Mouse (Mus musculus): ENCODE results near the gene Ptprm. TPM values are rescaled to one million over a fixed set of nuclear protein-coding genes. Genes with fewer than 3 reads are reported as not detected.

The Ptprm gene
- total RNA-seq, 2 experiments from 2014 or later = 27.3 to 27.4 TPM

DNA sequence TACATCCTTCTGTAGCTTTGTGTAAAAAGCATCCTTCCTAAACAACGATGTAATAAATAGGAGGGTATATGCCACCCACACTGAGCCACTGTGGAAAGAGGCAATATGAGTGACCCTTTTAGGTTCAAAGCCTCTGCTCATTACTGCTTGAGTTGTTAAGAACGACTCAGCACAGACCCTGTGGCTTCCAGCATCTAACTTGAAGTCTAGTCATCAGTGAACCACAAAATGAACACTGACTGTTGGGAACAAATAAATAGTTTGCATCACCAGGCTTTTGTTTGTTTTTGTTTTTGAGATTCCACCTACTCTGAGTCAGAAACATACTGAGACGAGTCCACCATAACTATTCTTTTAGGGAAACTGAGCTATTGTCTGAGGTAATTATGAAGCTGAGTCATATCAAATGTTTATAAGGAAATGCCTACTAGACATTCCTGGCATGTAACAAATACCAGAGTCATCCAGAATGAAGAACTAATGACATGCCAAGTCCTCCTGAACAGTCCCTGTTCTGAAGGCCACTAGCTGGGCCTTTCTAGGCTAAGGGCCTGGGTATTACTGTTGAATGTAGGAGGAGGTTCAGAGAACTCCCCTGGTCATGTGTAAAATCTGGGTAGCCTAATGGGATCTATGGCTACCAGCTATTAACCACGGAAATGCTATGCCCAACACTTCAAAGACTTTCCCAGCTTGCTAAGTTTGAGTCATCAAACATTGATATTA lies 603.6 kb downstream of the Ptprm start:
- no peak for DNase-seq (ENCODE audit: low spot score in 2 of 2)

DNA sequence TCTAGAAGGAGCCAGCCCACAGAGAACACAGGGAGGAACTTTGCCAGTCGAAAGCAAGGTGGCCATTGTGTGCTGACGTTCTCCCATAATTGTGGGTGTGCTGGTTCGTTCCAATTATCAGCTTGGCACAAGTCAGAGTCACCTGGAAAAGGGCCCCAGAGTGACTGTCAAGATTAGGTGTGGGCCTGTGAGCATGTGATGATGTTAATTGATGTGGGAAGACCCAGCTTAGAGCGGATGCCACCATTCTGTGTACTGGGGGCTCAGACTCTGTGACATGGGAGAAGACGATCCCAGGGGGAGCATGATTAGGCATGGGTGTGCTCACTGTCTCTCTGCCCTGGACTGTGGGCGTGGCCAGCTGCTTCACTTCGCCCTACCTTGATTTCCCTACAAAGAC lies 604.3 kb downstream of the Ptprm start:
- no peak for DNase-seq (ENCODE audit: low spot score in 2 of 2)

DNA sequence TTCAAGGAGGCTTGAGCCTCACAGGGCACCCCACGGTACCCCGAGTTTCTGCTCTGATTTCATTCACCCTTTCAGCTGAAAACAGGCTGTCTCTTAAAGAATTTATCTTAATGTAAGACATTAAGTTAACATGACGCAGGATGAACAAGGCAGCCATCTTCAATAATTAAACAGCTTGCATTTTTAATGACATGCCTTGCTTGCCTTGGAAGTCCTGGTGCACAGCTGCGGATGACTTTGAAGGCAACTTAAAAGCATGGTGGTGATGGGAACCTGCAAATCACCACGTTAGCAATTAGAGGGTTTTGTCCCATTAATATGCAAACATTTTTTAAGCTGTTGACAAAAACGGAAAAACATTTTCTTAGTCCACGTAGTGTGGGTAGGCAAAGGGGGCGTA lies 607.8 kb downstream of the Ptprm start:
- no peak for DNase-seq (ENCODE audit: low spot score in 2 of 2)

DNA sequence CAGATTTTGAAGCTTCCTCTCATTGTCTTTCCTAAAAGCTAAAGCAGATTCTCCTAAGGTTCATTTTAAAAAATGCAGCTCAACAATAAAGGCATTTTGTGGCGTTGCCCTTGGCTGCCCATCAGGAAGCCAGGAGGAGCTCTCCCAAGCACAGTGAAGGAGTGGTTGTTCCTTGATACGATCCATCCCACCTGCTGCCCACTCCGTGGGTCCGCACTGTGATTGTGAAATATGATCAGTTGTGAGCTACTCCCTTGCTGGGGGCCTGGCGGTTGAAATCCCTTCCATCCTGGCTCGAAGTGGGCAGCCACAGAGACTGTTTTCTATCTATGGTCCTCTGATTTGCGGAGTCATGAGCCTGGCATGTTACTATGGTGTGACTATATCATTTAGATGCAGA lies 610.9 kb downstream of the Ptprm start:
- no peak for DNase-seq (ENCODE audit: low spot score in 2 of 2)

DNA sequence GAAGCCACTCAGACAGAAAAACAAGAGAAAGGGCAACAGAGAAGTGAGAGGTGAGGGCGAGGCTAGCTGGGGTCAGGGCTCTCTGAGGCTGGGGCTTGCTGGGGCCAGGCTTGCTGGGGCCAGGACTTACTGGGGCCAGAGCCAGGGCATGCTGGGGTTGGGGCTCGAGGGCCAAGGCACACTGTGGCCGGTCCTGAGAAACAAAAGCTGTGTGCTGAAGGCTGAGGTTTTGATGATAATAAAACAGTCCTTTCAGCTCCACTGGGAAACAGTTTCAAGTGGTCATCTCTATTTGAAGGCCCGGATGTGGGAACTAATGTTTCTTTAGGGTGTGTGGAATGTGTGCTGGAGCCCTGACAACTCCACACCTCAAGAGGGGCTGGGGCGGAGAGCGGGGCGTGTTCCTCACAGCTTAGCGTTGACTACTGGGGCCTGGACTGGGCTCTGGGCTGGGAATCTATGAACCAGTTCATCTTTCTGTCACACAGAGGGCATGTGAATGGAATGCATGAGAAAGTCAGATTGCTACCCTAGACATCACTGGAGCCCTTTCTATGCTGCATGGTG lies 615.4 kb downstream of the Ptprm start:
- DNase-seq (ENCODE audit: low spot score in 2 of 2) = no peak

DNA sequence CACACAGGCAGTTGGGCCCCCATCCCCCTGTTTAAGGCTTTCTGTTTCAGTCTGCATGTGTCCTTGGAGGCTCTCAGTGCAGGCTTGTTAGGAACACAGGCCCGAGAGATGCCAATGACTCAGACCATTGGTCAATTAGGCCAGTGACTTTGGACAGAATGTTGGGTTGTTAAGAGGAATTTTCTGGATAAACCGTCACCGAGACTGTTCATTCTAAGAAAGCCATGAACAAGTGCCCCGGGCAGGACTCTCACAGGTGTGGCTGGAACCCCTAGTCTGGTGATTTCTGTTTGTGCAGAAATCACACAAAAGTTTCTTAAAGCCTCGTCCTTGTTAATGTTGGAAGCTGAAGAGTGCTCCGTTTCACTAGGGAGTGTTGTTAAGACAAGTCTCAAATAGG lies 615.9 kb downstream of the Ptprm start:
- DNase-seq (ENCODE audit: low spot score in 2 of 2) = no peak

DNA sequence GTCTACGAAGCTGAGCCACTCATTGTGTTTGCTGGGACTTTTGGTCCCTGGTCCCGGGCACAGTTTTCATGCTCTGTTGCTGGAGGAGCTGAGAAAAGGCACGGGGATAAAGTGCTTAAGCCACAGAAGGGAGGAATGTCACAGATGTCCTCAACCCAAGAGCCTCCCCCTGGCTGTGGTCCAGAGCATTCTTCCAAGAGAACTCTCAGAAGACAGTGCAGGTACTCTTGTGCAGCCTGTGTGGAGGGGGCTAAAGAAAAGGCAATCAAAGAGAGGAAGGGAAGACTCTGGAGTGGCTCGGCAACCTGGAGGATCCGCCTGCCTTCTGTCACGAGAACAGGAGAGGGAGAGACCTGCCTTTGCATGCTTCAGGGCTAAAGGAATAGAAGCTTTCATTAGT lies 617.8 kb downstream of the Ptprm start:
- DNase-seq (ENCODE audit: low spot score in 2 of 2) = no peak

DNA sequence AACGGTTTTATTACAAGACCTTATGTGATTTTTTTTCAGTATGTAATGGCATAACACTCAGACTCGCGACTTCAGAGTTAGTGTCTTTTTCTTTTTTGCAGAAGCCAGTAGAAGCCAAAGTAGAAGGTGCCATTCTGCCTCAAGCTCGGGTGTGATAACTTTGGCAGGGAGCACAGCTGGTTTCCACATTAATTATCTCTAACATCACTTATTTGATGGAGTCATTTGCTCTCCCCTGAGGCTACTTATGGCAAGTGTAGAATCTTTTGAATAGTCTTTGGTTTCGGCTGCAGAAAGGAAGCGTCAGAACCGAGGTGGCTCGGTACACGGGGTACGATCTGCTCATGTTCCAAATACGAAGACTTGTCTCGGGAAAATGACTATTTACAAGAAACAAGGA lies 620.7 kb downstream of the Ptprm start:
- no peak for DNase-seq (ENCODE audit: low spot score in 2 of 2)

DNA sequence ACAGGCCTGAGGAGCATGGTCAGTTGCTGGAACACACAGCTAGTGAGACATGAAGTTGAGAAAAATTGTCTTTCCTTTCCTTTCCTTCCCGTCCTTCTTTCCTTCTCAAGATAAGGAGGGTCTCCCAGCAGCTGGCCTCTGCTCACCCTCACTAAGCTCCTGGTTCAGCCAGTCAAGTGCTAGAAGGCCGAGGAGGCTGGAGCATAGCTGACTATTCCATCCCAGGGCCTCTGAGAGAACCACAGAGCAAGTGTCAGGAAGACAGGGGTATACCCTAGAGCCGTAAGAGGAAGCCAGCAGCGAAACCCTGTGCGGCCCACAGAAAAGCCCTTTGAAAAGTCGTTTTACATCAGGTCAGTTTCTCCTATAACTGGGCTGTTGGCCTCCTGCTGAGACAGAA lies 624.3 kb downstream of the Ptprm start:
- no peak for DNase-seq (ENCODE audit: low spot score in 2 of 2)

DNA sequence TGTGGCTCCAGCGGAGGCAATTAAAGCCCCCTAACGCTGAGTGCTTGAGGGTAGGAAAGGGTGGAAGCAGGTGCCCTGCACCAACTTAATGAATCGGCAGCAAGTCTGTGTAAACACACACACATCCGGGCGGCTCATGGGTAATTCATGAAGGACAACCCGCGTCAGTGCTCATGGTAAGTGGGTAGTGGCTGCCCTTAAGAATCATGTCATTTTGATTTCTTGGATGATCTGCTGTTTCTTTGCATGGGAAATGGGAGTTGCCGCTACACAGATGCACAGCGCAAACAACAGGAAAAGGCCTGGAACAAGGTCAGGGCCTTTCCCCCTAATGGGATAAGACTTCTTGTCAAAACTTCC lies 633.3 kb downstream of the Ptprm start:
- no peak for DNase-seq (ENCODE audit: low spot score in 2 of 2)

DNA sequence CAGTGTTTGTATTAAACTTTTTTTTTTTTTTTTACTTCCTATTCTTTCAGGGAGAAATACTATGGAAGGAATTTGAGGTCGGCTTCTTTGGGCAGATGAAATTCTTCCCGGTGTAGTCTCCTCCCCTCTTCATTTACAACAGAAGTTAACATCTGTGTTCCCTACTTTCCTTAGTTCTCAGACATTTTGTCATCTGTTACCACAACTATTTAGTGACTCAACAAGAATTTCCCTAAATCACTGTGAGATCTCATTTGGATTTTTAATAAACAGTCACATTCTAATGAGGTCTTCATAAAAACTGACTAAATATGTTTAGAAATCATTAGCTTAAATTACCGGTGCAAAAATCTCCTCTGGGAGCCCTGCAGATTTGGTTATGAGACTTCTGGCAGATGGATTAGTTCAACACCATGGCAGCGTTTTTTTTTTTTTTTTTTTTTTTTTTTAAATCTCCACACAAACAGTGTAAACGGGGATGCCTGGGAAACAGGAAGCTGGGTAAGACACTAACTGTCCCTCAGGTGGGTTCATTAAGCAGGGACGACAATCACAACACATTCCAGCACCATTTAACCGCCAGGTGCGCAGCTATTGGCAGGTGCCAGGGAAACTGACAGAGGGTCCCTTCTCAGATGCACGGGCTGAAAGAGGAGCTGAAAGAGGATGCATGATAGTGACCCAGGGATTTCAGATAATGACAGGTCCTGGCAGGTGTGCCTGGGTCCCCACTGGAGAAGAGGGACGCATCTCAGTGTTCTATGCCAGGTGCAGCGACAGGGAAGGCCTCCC lies 633.9 kb downstream of the Ptprm start:
- DNase-seq (ENCODE audit: low spot score in 2 of 2) = no peak

DNA sequence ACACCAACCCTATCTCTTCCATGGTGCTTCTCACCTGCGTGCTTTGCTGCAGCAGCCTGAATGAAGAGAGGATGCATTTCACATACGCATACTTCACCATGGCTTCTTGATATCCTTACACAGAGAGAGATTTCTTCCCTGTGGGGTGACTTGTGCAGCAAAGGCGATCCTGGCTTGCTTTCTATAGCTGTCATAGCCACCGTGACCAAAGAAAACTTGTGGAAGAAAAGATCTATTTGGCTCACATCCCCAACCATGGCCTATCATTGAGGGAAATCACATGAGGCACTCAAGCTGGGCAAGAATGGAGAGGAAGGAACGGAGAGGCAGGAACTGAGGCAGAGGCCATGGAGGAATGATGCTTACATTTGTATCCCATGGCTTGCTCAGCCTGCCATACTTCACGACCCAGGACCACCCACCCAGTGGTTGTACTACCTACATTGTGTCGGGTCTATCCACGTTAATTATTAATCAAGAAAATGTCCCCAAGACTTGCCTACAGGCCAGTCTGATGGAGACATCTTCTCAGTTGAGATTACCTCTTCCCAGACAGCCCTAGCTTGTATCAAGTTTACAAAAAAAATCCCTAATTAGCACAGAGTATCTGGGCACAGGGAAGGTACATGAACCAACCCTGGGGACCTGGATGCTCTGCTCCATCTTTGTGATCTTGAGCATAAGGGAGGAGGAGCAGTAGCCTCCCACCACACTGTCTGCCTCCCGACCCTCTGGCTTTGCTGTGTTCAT lies 641.6 kb downstream of the Ptprm start:
- DNase-seq (ENCODE audit: low spot score in 2 of 2) = no peak

DNA sequence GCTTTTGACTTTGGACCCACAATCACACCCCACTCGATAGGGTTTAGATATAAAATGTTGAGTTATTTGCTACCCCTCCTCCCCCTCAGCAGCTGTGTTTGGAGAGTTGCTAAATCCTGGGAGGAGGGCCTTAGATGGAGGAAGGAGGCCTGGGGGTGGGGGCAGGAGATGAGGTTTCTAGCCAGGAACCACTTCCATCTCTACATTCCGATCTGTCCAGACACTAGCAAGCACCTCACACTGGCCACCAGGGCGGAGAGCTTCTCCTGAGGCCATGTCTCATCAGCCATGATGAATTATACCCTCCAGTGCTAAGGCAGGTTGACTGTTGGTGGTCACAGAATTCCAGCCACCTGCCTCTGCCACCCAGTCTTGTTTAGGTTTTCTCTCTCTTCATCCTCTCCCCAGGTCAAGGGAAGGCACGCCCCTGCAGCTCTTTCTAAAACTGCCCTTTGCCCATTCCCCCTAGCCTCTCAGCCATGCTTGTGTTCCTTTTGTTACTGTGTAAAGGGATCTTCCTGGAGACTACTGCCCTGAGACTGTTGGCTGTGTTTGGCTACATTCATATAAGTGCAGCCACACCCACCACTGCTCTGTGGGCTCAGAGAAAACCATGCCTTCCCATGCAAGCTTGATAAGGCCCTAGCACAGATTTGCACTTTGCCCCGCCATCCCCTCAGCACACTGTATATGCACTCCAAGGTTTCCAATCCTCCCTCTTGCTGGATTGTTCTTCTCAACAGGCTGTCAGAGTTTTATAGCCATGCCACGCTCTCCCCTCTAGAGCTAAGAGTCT lies 642.8 kb downstream of the Ptprm start:
- DNase-seq (ENCODE audit: low spot score in 2 of 2) = no peak

DNA sequence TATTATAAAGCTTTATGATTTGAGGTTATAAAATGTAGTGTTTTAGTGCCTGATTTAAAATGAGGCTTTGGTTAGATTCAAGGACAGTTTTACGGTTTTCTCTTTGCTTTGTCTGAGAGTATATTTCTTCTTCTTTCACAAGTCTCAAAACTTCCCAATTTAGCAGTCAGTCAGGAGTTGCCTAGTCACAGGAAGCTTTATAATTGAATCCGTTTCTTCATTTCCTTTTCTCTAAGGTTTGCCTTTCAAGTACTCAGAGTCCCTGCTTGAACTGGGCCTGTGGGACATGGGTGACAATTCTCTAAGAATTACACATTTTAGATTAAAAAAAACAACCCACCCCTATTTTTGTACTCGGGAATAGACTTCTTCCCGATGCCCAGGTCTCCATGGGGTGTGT lies 643.7 kb downstream of the Ptprm start:
- no peak for DNase-seq (ENCODE audit: low spot score in 2 of 2)

DNA sequence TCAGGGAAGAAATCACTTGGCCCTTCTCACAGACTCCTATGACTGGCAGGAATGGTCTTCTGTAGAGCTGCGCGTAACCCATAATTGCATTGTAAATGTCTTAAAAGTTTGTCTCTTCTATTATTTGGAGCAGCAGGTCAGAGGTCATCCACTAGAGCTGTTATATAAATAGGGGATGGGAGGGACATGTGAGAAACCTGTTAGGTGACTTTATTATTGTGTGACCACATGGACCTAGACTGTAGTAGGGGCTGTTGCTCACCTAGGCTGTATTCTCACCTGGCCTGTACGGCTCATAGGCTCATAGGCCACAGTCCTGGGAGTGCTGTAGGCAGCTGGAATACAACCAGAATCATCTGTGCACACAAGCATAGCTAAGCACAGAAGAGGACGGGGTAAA lies 645.5 kb downstream of the Ptprm start:
- no peak for DNase-seq (ENCODE audit: low spot score in 2 of 2)

DNA sequence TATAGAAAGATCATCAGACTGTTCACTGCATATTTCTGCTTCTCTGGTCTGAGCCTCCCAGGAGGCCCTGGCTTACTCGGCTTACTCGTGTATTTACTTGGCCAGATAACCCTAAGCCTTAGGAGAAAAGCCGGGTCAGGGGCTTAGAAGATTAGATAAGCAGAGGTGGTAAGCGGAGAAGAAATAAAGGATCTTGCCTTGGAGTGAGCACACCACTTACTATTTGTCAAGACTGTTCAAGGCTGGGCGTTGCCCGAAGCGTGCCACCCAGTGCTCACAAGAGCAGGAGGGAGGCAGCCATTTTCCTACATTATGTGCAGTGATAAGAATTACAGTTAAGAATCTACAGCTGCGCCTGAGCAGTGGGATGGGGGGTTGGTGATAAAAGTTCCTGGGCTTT lies 646.6 kb downstream of the Ptprm start:
- no peak for DNase-seq (ENCODE audit: low spot score in 2 of 2)

DNA sequence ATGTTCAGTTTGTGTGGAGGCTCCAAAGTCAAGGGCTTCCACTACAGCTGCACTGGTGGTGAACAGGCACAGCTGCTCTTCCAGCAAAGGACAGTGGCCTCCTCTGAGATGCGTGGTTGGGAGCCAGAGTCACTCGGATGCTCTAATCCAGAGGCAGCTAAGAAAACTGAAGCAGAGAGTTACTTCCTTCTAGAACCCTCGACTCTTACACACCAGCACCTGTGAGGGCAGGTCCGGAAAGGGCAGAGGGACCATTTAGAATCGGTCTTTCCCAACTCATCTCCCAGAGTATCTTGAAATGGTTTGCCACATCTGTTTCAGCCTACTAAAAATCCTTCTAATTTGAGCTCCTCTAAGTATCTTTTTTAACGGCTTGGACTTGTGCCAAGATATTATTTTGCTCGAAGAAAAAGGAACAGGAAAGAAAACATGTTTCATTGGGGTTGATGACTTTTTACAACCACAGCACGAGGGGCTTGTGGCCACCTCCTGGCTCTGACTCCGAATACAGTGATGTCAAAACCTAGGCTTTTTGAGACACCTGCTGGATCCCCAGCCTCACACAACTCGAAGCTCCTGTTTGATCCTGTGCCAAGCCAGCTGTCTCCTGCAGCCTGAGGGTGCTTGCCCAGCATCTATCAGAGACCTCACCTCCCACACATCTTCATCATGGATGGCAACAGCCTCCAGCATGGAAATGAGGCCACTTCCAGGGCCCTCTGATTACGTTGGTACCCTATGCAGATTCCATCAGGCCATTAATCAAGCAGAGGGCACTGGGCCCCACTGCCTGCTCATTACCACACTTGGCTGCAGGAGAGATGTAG lies 652.7 kb downstream of the Ptprm start:
- no peak for DNase-seq (ENCODE audit: low spot score in 2 of 2)

DNA sequence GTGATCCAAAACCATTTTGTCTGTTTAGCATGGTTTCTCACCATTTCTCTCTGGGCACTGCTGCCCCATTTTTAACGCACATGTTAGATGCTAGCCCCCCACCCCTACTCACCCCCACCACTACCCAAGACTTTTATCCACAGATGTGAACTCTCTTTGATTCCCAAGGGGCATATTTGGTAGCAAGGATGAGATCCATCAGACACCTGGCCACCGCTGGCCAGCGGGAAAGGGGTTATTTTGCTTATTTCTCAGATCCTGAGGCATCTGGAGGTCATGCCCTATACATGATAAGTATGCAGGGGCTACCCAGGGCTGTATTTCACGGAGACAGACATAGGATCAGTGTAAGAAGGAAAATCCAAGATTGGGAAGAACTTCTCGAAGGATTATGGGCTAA lies 654.4 kb downstream of the Ptprm start:
- no peak for DNase-seq (ENCODE audit: low spot score in 2 of 2)

DNA sequence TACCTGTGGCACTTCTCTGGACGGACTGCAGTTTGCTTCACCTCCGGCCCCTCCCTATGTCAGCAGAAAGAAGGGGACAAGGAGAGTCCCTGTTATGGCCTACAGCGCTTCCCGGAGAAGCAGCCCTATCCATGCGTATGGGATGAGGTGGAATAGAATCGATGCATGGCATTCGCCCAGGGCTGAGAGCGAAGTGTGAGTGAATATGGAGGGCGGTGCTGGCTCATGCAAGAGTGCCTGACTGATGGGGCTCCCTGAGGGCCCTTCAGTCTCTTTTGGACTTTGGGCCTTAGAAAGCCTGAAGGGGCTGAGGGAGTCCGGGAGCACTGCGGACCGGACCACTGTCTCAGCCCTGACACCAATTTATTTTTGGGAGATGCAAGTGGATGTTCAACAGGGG lies 656.6 kb downstream of the Ptprm start:
- DNase-seq (ENCODE audit: low spot score in 2 of 2) = no peak

DNA sequence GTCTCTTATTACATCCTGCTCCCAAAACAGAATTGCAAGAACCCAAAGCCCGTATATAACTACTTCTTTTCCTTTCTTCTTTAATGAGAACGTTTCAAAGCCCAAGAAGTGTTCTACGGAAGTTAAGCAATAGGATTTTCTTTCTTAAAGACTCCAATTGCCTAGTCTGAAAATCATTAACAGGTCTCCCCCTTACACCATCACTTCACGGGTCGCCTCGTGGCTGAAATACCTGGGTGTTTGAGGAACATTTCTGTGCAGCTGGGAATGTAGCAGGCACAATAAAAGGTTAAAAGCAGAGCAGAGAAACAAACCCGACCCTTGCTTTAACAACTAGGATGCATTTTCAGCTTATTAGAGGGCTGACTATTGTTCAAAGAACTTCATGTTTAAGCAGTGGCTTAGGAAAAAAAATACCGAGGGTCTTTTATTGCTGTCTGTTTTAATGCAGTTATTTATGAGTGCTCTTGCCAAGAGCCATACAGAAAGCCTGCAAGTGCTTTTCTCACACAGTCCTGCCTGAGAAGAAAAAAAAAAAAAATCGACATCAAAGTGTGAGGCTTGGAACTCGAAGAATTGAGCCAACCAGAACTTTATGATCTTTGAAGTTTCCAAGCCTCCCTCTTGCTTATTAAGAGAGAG lies 657.6 kb downstream of the Ptprm start:
- DNase-seq (ENCODE audit: low spot score in 2 of 2) = no peak

Measured in adrenal gland, adult 18-20 months (tissue).